Mouse (Mus musculus) frontal cortex, postnatal 14 days (tissue): ENCODE measurements at regions not wholly inside any gene's neighbourhood (a gene's known extent, or its start where the extent isn't known, plus 50 kb on each side); places are given as distances from the start of the nearest gene placed in this dataset.

ENCODE experiments used
- DNase-seq, 2 experiments: peaks; one replicate each; pipeline ENCODE4 v3.0.0; 2022; ENCODE audit warnings: low spot score in 2 of 2

GRCm38 (mm10) chr13:97616919-97617318, 143.5 kb downstream of the Gm10260 start:
- DNase-seq: no peak

- DNase-seq: no peak
These were observed 153.2 kb downstream of the Gm10260 start for GRCm38 (mm10) chr13:97607221-97607723.

GRCm38 (mm10) chr13:97604451-97604850, 156.0 kb downstream of the Gm10260 start:
- DNase-seq: no peak

GRCm38 (mm10) chr13:97601135-97601730, 159.2 kb downstream of the Gm10260 start:
- DNase-seq: no peak

GRCm38 (mm10) chr13:97600136-97600535, 160.3 kb downstream of the Gm10260 start:
- no peak for DNase-seq

- DNase-seq: no peak
These were observed 161.7 kb downstream of the Gm10260 start for GRCm38 (mm10) chr13:97598507-97599431.

GRCm38 (mm10) chr13:97594851-97595250, 165.6 kb downstream of the Gm10260 start:
- DNase-seq: no peak

GRCm38 (mm10) chr13:97589626-97590025, 170.8 kb downstream of the Gm10260 start:
- no peak for DNase-seq

- DNase-seq: no peak
These were observed 172.3 kb downstream of the Gm10260 start for GRCm38 (mm10) chr13:97588085-97588484.

GRCm38 (mm10) chr13:97587088-97587487, 173.3 kb downstream of the Gm10260 start:
- no peak for DNase-seq

GRCm38 (mm10) chr13:97584045-97584444, 176.4 kb downstream of the Gm10260 start:
- DNase-seq: no peak

- DNase-seq: no peak
These were observed 179.1 kb downstream of the Gm10260 start for GRCm38 (mm10) chr13:97581380-97581779.

- no peak for DNase-seq
These were observed 180.1 kb downstream of the Gm10260 start for GRCm38 (mm10) chr13:97580241-97580874.

- no peak for DNase-seq
These were observed 181.8 kb downstream of the Gm10260 start for GRCm38 (mm10) chr13:97578595-97578994.

- DNase-seq: no peak
These were observed 183.2 kb downstream of the Gm10260 start for GRCm38 (mm10) chr13:97577081-97577785.

GRCm38 (mm10) chr13:97573601-97574000, 186.8 kb downstream of the Gm10260 start:
- DNase-seq: no peak

GRCm38 (mm10) chr13:97572352-97572751, 188.1 kb downstream of the Gm10260 start:
- no peak for DNase-seq

GRCm38 (mm10) chr13:97570009-97570408, 190.4 kb downstream of the Gm10260 start:
- no peak for DNase-seq

GRCm38 (mm10) chr13:97567632-97568031, 192.8 kb downstream of the Gm10260 start:
- DNase-seq: no peak

- DNase-seq: no peak
These were observed 194.4 kb downstream of the Gm10260 start for GRCm38 (mm10) chr13:97566071-97566470.

- DNase-seq: no peak
These were observed 198.2 kb downstream of the Gm10260 start for GRCm38 (mm10) chr13:97562241-97562640.

GRCm38 (mm10) chr13:97560789-97561188, 199.6 kb downstream of the Gm10260 start:
- no peak for DNase-seq
